Mouse (Mus musculus): ENCODE results near the gene Cacna2d3. TPM values are rescaled to one million over a fixed set of nuclear protein-coding genes. Genes with fewer than 3 reads are reported as not detected.

Gene Cacna2d3
- total RNA-seq, 2 experiments from 2014 or later, result 81.8 to 88.4 TPM

- intact Hi-C loops (cut with DNase I), result no loop called here
- DNase-seq (ENCODE audit: extremely low spot score in 1 of 2, low spot score in 2 of 2), result no peak
These were observed 296.0 kb downstream of the Cacna2d3 start for GRCm38 (mm10) chr14:29425666-29426065.

GRCm38 (mm10) chr14:29425208-29425607, 296.5 kb downstream of the Cacna2d3 start:
- no peak for DNase-seq (ENCODE audit: extremely low spot score in 1 of 2, low spot score in 2 of 2)
- intact Hi-C loops (cut with DNase I), result no loop called here

GRCm38 (mm10) chr14:29405878-29406165, 315.8 kb downstream of the Cacna2d3 start:
- no peak for DNase-seq (ENCODE audit: extremely low spot score in 1 of 2, low spot score in 2 of 2)
- intact Hi-C loops (cut with DNase I), result no loop called here

- intact Hi-C loops (cut with DNase I), result no loop called here
- peak in 1 of 2 experiments; percentile 33 for DNase-seq (ENCODE audit: extremely low spot score in 1 of 2, low spot score in 2 of 2)
These were observed 316.4 kb downstream of the Cacna2d3 start for GRCm38 (mm10) chr14:29405125-29405877.

GRCm38 (mm10) chr14:29403849-29404808, 317.5 kb downstream of the Cacna2d3 start:
- peak in 1 of 2 experiments; percentile 7 for DNase-seq (ENCODE audit: extremely low spot score in 1 of 2, low spot score in 2 of 2)
- intact Hi-C loops (cut with DNase I), result no loop called here

GRCm38 (mm10) chr14:29402471-29402870, 319.2 kb downstream of the Cacna2d3 start:
- intact Hi-C loops (cut with DNase I), result no loop called here
- DNase-seq (ENCODE audit: extremely low spot score in 1 of 2, low spot score in 2 of 2), result no peak

GRCm38 (mm10) chr14:29393786-29394185, 327.9 kb downstream of the Cacna2d3 start:
- intact Hi-C loops (cut with DNase I), result loop anchor here (10.0 kb wide), 1 partner anchor 279 kb away; no protein-coding TSS in a partner anchor
- no peak for DNase-seq (ENCODE audit: extremely low spot score in 1 of 2, low spot score in 2 of 2)

GRCm38 (mm10) chr14:29392851-29393250, 328.8 kb downstream of the Cacna2d3 start:
- intact Hi-C loops (cut with DNase I), result loop anchor here (10.0 kb wide), 1 partner anchor 278 kb away; no protein-coding TSS in a partner anchor
- no peak for DNase-seq (ENCODE audit: extremely low spot score in 1 of 2, low spot score in 2 of 2)

- intact Hi-C loops (cut with DNase I), result loop anchor here (10.0 kb wide), 1 partner anchor 277 kb away; no protein-coding TSS in a partner anchor
- no peak for DNase-seq (ENCODE audit: extremely low spot score in 1 of 2, low spot score in 2 of 2)
These were observed 330.2 kb downstream of the Cacna2d3 start for GRCm38 (mm10) chr14:29391489-29391888.

GRCm38 (mm10) chr14:29387761-29388160, 333.9 kb downstream of the Cacna2d3 start:
- DNase-seq (ENCODE audit: extremely low spot score in 1 of 2, low spot score in 2 of 2), result no peak
- intact Hi-C loops (cut with DNase I), result no loop called here

- intact Hi-C loops (cut with DNase I), result no loop called here
- DNase-seq (ENCODE audit: extremely low spot score in 1 of 2, low spot score in 2 of 2), result no peak
These were observed 336.2 kb downstream of the Cacna2d3 start for GRCm38 (mm10) chr14:29385500-29385899.

- intact Hi-C loops (cut with DNase I), result no loop called here
- no peak for DNase-seq (ENCODE audit: extremely low spot score in 1 of 2, low spot score in 2 of 2)
These were observed 338.9 kb downstream of the Cacna2d3 start for GRCm38 (mm10) chr14:29382786-29383185.

- intact Hi-C loops (cut with DNase I), result no loop called here
- DNase-seq (ENCODE audit: extremely low spot score in 1 of 2, low spot score in 2 of 2), result no peak
These were observed 354.8 kb downstream of the Cacna2d3 start for GRCm38 (mm10) chr14:29366911-29367310.

- intact Hi-C loops (cut with DNase I), result no loop called here
- DNase-seq (ENCODE audit: extremely low spot score in 1 of 2, low spot score in 2 of 2), result no peak
These were observed 359.2 kb downstream of the Cacna2d3 start for GRCm38 (mm10) chr14:29362448-29362847.

- intact Hi-C loops (cut with DNase I), result no loop called here
- no peak for DNase-seq (ENCODE audit: extremely low spot score in 1 of 2, low spot score in 2 of 2)
These were observed 371.0 kb downstream of the Cacna2d3 start for GRCm38 (mm10) chr14:29350627-29351026.

GRCm38 (mm10) chr14:29341581-29341980, 380.1 kb downstream of the Cacna2d3 start:
- DNase-seq (ENCODE audit: extremely low spot score in 1 of 2, low spot score in 2 of 2), result no peak
- intact Hi-C loops (cut with DNase I), result no loop called here

GRCm38 (mm10) chr14:29340728-29341127, 380.9 kb downstream of the Cacna2d3 start:
- no peak for DNase-seq (ENCODE audit: extremely low spot score in 1 of 2, low spot score in 2 of 2)
- intact Hi-C loops (cut with DNase I), result no loop called here

GRCm38 (mm10) chr14:29334897-29335296, 386.8 kb downstream of the Cacna2d3 start:
- intact Hi-C loops (cut with DNase I), result no loop called here
- no peak for DNase-seq (ENCODE audit: extremely low spot score in 1 of 2, low spot score in 2 of 2)

GRCm38 (mm10) chr14:29334216-29334615, 387.4 kb downstream of the Cacna2d3 start:
- DNase-seq (ENCODE audit: extremely low spot score in 1 of 2, low spot score in 2 of 2), result no peak
- intact Hi-C loops (cut with DNase I), result no loop called here

GRCm38 (mm10) chr14:29324430-29324782, 397.3 kb downstream of the Cacna2d3 start:
- intact Hi-C loops (cut with DNase I), result no loop called here
- DNase-seq (ENCODE audit: extremely low spot score in 1 of 2, low spot score in 2 of 2), result no peak

All from left cerebral cortex, postnatal 10 days (tissue).